In the genomic region with DNA sequence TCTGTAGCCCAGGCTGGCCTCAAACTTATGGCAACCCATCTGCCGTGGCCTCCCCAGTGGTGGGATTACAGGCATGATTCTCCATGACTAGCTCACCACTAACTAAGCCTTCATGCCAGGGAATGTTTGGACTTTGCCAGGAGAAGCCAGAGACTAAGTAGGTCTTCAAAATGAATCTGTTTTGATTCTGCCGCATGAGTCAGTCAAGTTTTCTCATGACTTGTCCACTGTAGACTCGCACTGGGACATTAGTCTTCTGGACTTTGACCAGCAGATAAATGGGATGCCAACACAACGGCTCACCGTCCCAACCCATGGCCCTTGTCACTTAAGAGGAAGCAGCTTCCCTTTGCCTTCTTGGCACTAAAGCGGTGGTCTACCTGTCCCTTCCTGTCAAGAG, we compare ENCODE assay signal across 15 mouse cellular contexts.
"Had no signal": no experiment of that assay in that cellular context is flagged by ENCODE, and none has a peak within 500 bp of the region (broad histone marks: within the 10 kb centered on the region; RNA-seq: fewer than 3 reads in every experiment).

No protein-coding gene starts in this region.

- H3K9me3 ChIP-seq: limb, embryonic 13.5 days; liver, embryonic 13.5 days; midbrain, embryonic 13.5 days; neural tube, embryonic 15.5 days had no signal

- H3K36me3 ChIP-seq: limb, embryonic 13.5 days; midbrain, embryonic 13.5 days; neural tube, embryonic 15.5 days had no signal

- ATAC-seq: liver, postnatal 0 days; midbrain, embryonic 13.5 days had no signal

- H3K27me3 ChIP-seq: limb, embryonic 13.5 days; liver, embryonic 13.5 days had no signal

- H3K4me2 ChIP-seq: limb, embryonic 13.5 days; liver, embryonic 13.5 days; midbrain, embryonic 13.5 days; neural tube, embryonic 15.5 days had no signal

- DNase-seq: kidney, adult 9 months; kidney, postnatal 36 days; layer of hippocampus, adult 9-11 months; layer of hippocampus, postnatal 36 days; liver, embryonic 13.5 days; liver, postnatal 0 days; lung, postnatal 36 days; right cerebral cortex, adult 18-20 months; right cerebral cortex, postnatal 25 days; thymus, adult 2 months; thymus, postnatal 25 days had no signal

- H3K4me3 ChIP-seq: limb, embryonic 13.5 days; liver, embryonic 13.5 days; midbrain, embryonic 13.5 days; neural tube, embryonic 15.5 days had no signal

- H3K9ac ChIP-seq: limb, embryonic 13.5 days; liver, embryonic 13.5 days; liver, postnatal 0 days; midbrain, embryonic 13.5 days; neural tube, embryonic 15.5 days had no signal

- H3K27ac ChIP-seq: kidney, postnatal 0 days; limb, embryonic 13.5 days; liver, embryonic 13.5 days; midbrain, embryonic 13.5 days; neural tube, embryonic 15.5 days had no signal
